Mouse (Mus musculus) heart, embryonic 10.5 days (tissue): ENCODE results near the gene Ovol1. TPM values are rescaled to one million over a fixed set of nuclear protein-coding genes. Genes with fewer than 3 reads are reported as not detected.

ENCODE experiments used
- DNase-seq: peaks from one replicate; pipeline ENCODE4 v3.0.0-alpha.2; 2017; ENCODE audit warnings: low spot score
- H3K27ac ChIP-seq: fragments of 300-500 bp; sonication (generic); 2 replicates; pipeline ENCODE4 v1.5.1; 2016; ENCODE audit warnings: mild to moderate bottlenecking
- H3K27me3 ChIP-seq: fragments of 300-500 bp; sonication (generic); 2 replicates; pipeline ENCODE4 v1.6.1; 2016; ENCODE audit warnings: mild to moderate bottlenecking; ENCODE audit not compliant: poor library complexity, insufficient read depth, severe bottlenecking
- H3K36me3 ChIP-seq: fragments of 300-500 bp; sonication (generic); 2 replicates; pipeline ENCODE4 v1.6.1; 2016; ENCODE audit warnings: mild to moderate bottlenecking, moderate library complexity
- H3K4me1 ChIP-seq: fragments of 300-500 bp; sonication (generic); 2 replicates; pipeline ENCODE4 v1.6.1; 2016; ENCODE audit warnings: mild to moderate bottlenecking
- H3K4me3 ChIP-seq: fragments of 300-500 bp; sonication (generic); 2 replicates; pipeline ENCODE4 v1.5.1; 2016; ENCODE audit warnings: mild to moderate bottlenecking, moderate library complexity
- H3K9me3 ChIP-seq: fragments of 300-500 bp; sonication (generic); 2 replicates; pipeline ENCODE4 v1.6.1; 2016; ENCODE audit warnings: mild to moderate bottlenecking, moderate library complexity
- WGBS: fragments of 180-500 bp; shearing (Covaris S2); methylation state at CpG from one replicate; pipeline ENCODE4 v1.1.7; 2016; 5-methylcytosine and 5-hydroxymethylcytosine counted together
- polyA plus RNA-seq: library from polyadenylated mRNA; unstranded; fragments of >200 nt; fragmentation: Nextera tagmentation; extraction: Ambion mirVana; gene quantifications from 2 replicates; pipeline ENCODE4 v1.2.1, GENCODE M21; 2016

Gene Ovol1
- polyA plus RNA-seq, 1 experiment from 2014 or later, result 0.35 TPM

- no peaks in the 10 kb centered on the region for H3K9me3 ChIP-seq
- WGBS, result 84% methylated on average over 10 of the region's 10 CpGs
- H3K4me3 ChIP-seq, result no peak overlapping the region
Measured at GRCm38 (mm10) chr19:5562776-5563175, 2.3 kb upstream of the Ovol1 start.

GRCm38 (mm10) chr19:5561886-5562285 lies 1.4 kb upstream of the Ovol1 start:
- Histone ChIP-seq H3K27me3 (peaks cover 100% of the 10 kb centered on the region), H3K36me3 (no peaks in the 10 kb centered on the region), H3K4me3 (no peak overlapping the region), H3K27ac (no peak overlapping the region), H3K4me1 (peaks cover 26% of the 10 kb centered on the region), H3K9me3 (no peaks in the 10 kb centered on the region)
- DNase-seq, result no peak
- WGBS, result 49% methylated on average over 3 of the region's 3 CpGs

More at GRCm38 (mm10) chr19:5562776-5563175, 2.3 kb upstream of the Ovol1 start:
- peaks cover 94% of the 10 kb centered on the region for H3K27me3 ChIP-seq
- peaks cover 35% of the 10 kb centered on the region for H3K4me1 ChIP-seq
- no peaks in the 10 kb centered on the region for H3K36me3 ChIP-seq
- H3K27ac ChIP-seq, result no peak overlapping the region
- no peak for DNase-seq

- H3K27me3 ChIP-seq, result peaks cover 100% of the 10 kb centered on the region
- no peak overlapping the region for H3K27ac ChIP-seq
- no peak for DNase-seq
- H3K36me3 ChIP-seq, result no peaks in the 10 kb centered on the region
- 16% methylated on average over 10 of the region's 10 CpGs for WGBS
- H3K4me3 ChIP-seq, result peak overlapping the region; percentile 55
- peaks cover 24% of the 10 kb centered on the region for H3K4me1 ChIP-seq
- H3K9me3 ChIP-seq, result no peaks in the 10 kb centered on the region
Measured at GRCm38 (mm10) chr19:5561252-5561790, 875 bp upstream of the Ovol1 start.

- peak overlapping the region; percentile 55 for H3K4me3 ChIP-seq
- no peaks in the 10 kb centered on the region for H3K36me3 ChIP-seq
- no peak overlapping the region for H3K27ac ChIP-seq
- 1% methylated on average over 69 of the region's 69 CpGs for WGBS
- no peaks in the 10 kb centered on the region for H3K9me3 ChIP-seq
- H3K4me1 ChIP-seq, result peaks cover 24% of the 10 kb centered on the region
- DNase-seq, result no peak
- H3K27me3 ChIP-seq, result peaks cover 98% of the 10 kb centered on the region
Measured at GRCm38 (mm10) chr19:5559631-5560456, 602 bp downstream of the Ovol1 start.

GRCm38 (mm10) chr19:5559229-5559628 lies 1.2 kb downstream of the Ovol1 start:
- 21% methylated on average over 7 of the region's 8 CpGs for WGBS
- H3K27me3 ChIP-seq, result peaks cover 98% of the 10 kb centered on the region
- no peak for DNase-seq
- H3K36me3 ChIP-seq, result no peaks in the 10 kb centered on the region
- H3K9me3 ChIP-seq, result no peaks in the 10 kb centered on the region
- H3K4me1 ChIP-seq, result peaks cover 24% of the 10 kb centered on the region
- peak overlapping the region; percentile 55; the same call in 1 of the 2 replicates for H3K4me3 ChIP-seq
- no peak overlapping the region for H3K27ac ChIP-seq

GRCm38 (mm10) chr19:5558770-5559169 lies 1.7 kb downstream of the Ovol1 start:
- Histone ChIP-seq H3K36me3 (no peaks in the 10 kb centered on the region), H3K9me3 (no peaks in the 10 kb centered on the region), H3K4me1 (peaks cover 24% of the 10 kb centered on the region), H3K27ac (no peak overlapping the region), H3K4me3 (no peak overlapping the region), H3K27me3 (peaks cover 98% of the 10 kb centered on the region)
- DNase-seq, result no peak
- 61% methylated on average over 8 of the region's 8 CpGs for WGBS

GRCm38 (mm10) chr19:5558169-5558568 lies 2.3 kb downstream of the Ovol1 start:
- H3K9me3 ChIP-seq, result no peaks in the 10 kb centered on the region
- peaks cover 98% of the 10 kb centered on the region for H3K27me3 ChIP-seq
- H3K36me3 ChIP-seq, result no peaks in the 10 kb centered on the region
- no peak overlapping the region for H3K27ac ChIP-seq
- DNase-seq, result no peak
- H3K4me3 ChIP-seq, result no peak overlapping the region
- H3K4me1 ChIP-seq, result peaks cover 24% of the 10 kb centered on the region
- 53% methylated on average over 7 of the region's 7 CpGs for WGBS

- no peak for DNase-seq
- Histone ChIP-seq H3K4me1 (peaks cover 10% of the 10 kb centered on the region), H3K27ac (no peak overlapping the region), H3K9me3 (no peaks in the 10 kb centered on the region), H3K4me3 (no peak overlapping the region), H3K27me3 (peaks cover 96% of the 10 kb centered on the region), H3K36me3 (no peaks in the 10 kb centered on the region)
- WGBS, result 76% methylated on average over 14 of the region's 14 CpGs
Measured at GRCm38 (mm10) chr19:5554212-5554611, 6.2 kb downstream of the Ovol1 start.

GRCm38 (mm10) chr19:5553802-5554201 lies 6.6 kb downstream of the Ovol1 start:
- Histone ChIP-seq H3K27me3 (peaks cover 96% of the 10 kb centered on the region), H3K4me1 (peaks cover 10% of the 10 kb centered on the region)
- 53% methylated on average over 8 of the region's 8 CpGs for WGBS

GRCm38 (mm10) chr19:5547471-5548056 lies 12.9 kb downstream of the Ovol1 start:
- Histone ChIP-seq H3K4me3 (no peak overlapping the region), H3K36me3 (no peaks in the 10 kb centered on the region), H3K4me1 (peaks cover 13% of the 10 kb centered on the region), H3K27me3 (peaks cover 46% of the 10 kb centered on the region), H3K27ac (no peak overlapping the region), H3K9me3 (no peaks in the 10 kb centered on the region)
- WGBS, result 59% methylated on average over 4 of the region's 4 CpGs
- no peak for DNase-seq

More at GRCm38 (mm10) chr19:5553802-5554201, 6.6 kb downstream of the Ovol1 start:
- Histone ChIP-seq H3K36me3 (no peaks in the 10 kb centered on the region), H3K9me3 (no peaks in the 10 kb centered on the region), H3K27ac (no peak overlapping the region), H3K4me3 (no peak overlapping the region)
- no peak for DNase-seq

GRCm38 (mm10) chr19:5544031-5544430 lies 16.4 kb downstream of the Ovol1 start:
- H3K27ac ChIP-seq, result no peak overlapping the region
- H3K4me3 ChIP-seq, result no peak overlapping the region
- H3K36me3 ChIP-seq, result no peaks in the 10 kb centered on the region
- no peaks in the 10 kb centered on the region for H3K9me3 ChIP-seq
- H3K4me1 ChIP-seq, result peaks cover 12% of the 10 kb centered on the region; the same call in 1 of the 2 replicates
- WGBS, result 40% methylated on average over 11 of the region's 11 CpGs
- DNase-seq, result no peak
- peaks cover 37% of the 10 kb centered on the region for H3K27me3 ChIP-seq

GRCm38 (mm10) chr19:5543362-5543761 lies 17.1 kb downstream of the Ovol1 start:
- DNase-seq, result no peak
- H3K9me3 ChIP-seq, result no peaks in the 10 kb centered on the region
- H3K27ac ChIP-seq, result no peak overlapping the region
- peaks cover 41% of the 10 kb centered on the region for H3K27me3 ChIP-seq
- H3K4me3 ChIP-seq, result no peak overlapping the region
- H3K36me3 ChIP-seq, result no peaks in the 10 kb centered on the region
- 89% methylated on average over 9 of the region's 9 CpGs for WGBS
- H3K4me1 ChIP-seq, result peaks cover 12% of the 10 kb centered on the region; the same call in 1 of the 2 replicates

GRCm38 (mm10) chr19:5538786-5539185 lies 21.7 kb downstream of the Ovol1 start:
- Histone ChIP-seq H3K4me3 (no peak overlapping the region), H3K27me3 (peaks cover 44% of the 10 kb centered on the region), H3K36me3 (no peaks in the 10 kb centered on the region), H3K4me1 (no peaks in the 10 kb centered on the region), H3K9me3 (no peaks in the 10 kb centered on the region), H3K27ac (no peak overlapping the region)
- no peak for DNase-seq
- 53% methylated on average over 8 of the region's 8 CpGs for WGBS
